Mouse (Mus musculus): ENCODE measurements around the gene Auts2. TPM values are rescaled to one million over a fixed set of nuclear protein-coding genes. Genes with fewer than 3 reads are reported as not detected.

The Auts2 gene
- polyA plus RNA-seq, 1 experiment: not detected

DNA sequence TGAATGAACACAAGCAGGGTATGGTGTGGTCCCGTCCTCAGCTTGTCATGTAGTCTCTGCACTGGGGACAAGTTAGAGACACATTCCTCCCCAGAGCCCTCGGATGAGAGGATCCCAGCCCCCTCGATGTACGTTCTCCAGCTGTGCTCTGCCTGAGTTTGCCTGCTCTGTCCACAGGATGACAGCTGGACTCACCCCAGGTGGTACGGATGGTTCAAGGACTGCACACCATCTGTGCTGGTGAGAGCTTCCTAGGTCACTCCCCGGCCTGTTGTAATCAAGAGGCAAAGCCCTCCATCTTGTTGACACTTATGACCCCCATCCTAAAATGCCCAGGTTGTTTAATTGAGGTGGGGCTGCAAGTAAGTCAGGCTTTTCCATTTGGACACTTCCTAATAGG lies 839.4 kb downstream of the Auts2 start:
- no peak for TF ChIP-seq GATA1 (IDR thresholded peaks at IDR 0.05; ENCODE audit: low read length)

DNA sequence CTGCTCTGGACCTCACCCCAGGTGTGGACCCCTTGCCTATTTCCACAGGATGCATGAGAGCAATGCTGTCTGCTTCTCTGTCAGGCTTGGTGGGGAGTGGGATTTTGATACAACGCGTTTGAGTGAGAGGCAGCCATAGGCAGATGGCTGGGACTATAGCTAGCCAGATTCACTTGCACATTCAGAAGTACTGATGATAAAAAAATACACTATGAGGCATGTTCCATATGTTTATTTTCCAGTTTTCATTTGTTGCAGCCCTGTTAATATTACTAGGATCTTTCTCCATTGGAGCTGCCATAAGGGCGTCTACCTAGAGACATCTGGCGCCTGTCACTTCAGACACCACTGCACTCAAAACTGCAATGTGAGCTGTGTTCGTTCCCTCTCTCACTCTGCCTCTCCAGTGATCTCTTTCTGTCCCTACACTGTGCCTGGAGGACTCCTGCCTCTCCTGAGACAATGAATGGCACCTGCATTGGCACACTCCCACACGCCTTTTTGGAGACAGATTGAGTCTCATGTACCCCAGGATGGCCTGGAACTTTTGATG lies 840.2 kb downstream of the Auts2 start:
- no peak for TF ChIP-seq GATA1 (IDR thresholded peaks at IDR 0.05; ENCODE audit: low read length)

- TF ChIP-seq GATA1 (IDR thresholded peaks at IDR 0.05; ENCODE audit: low read length): no peak
Measured at GRCm38 (mm10) chr5:131698900-131699299, 844.2 kb downstream of the Auts2 start.

- no peak for TF ChIP-seq GATA1 (IDR thresholded peaks at IDR 0.05; ENCODE audit: low read length)
Measured at GRCm38 (mm10) chr5:131690781-131691180, 852.4 kb downstream of the Auts2 start.

DNA sequence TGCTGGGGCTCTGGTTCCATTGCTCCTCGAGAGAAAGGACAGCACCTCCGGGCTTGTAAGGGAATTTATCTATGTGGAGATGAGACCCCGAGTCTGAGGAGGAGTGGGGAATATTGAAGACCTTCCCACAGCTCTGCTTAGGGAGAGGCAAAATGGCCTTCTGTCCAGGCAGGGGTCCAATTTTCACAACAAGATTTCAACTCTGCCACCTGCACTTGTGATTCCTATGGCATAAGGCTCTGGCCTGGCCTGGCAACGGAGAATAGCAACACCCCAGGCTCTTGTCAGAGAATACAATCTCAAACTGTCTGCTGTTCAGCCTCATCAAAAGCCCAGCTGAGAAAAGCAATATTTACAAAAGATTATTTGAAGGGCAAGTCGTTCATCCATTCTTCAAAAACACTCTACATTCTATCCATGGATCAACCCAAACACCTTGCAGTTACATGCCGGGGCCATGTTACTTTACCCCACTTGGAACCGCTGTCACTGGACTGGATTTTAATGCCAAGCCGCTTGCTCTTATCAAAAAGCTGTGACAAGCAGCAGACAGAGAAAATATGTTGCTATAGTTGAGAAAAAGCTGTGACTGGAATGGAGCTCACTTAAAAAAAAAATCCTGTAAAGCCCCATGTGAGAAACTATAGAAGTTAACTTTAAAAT lies 856.1 kb downstream of the Auts2 start:
- no peak for TF ChIP-seq GATA1 (IDR thresholded peaks at IDR 0.05; ENCODE audit: low read length)

- TF ChIP-seq GATA1 (IDR thresholded peaks at IDR 0.05; ENCODE audit: low read length): no peak
Measured at GRCm38 (mm10) chr5:131680127-131680845, 862.9 kb downstream of the Auts2 start.

GRCm38 (mm10) chr5:131679523-131679922 lies 863.6 kb downstream of the Auts2 start:
- TF ChIP-seq GATA1 (IDR thresholded peaks at IDR 0.05; ENCODE audit: low read length): no peak

DNA sequence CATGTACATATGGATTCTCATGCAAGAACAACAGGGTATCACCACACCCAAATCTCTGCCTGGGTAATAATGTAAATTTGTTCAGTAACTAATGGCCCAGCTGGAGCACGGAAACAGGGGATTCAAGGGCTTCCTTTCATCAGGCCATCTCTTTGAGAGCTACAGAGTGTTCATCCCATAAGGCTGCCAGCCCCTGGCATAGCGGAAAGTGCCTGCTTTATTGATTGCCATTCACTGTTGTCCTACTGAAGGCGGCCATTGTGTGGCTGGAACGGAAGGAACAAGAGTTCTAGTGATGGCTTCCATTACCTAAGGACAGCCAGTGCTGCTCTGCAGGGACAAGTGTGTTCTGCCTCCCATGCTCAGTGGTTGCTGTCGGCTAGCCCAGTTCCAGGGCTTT lies 865.6 kb downstream of the Auts2 start:
- no peak for TF ChIP-seq GATA1 (IDR thresholded peaks at IDR 0.05; ENCODE audit: low read length)

DNA sequence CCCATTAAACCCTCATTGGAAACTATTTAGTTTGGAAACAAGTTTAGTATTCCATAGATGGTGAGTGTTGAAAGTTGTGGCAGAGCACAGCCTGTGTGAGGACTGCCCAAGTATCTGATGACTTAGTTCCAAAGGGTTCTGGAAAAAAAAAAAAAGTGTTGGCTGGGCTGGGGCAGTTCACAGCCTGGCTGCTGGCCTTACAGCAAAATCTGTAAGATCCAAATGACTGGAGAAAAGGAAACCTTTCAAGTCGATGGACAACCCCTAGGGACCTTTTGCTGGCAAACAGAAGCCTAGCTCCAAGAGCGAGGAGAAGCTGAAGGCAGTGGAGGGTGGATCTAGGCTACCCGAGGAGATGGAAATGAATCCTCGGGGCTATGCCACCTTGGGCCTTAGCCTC lies 869.4 kb downstream of the Auts2 start:
- TF ChIP-seq GATA1 (IDR thresholded peaks at IDR 0.05; ENCODE audit: low read length): no peak

DNA sequence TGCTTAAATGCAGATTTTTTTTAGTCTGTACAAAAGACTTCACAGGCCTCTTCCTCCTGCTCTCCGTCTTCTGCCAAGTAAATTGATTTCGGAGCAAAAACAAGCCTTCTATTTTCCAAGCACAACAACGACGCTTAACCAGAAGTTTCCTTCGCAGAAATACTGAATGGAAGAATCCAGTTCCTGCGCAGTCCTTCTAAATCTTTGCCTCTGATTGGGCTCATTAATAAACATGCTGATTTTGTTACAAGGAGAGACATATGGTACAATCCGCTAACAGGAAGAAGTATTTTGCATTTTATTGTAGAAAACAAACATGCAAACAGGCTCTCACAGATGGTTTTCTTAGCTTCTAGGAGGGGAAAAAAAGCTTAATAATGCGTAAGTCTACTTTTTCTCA lies 878.1 kb downstream of the Auts2 start:
- TF ChIP-seq GATA1 (IDR thresholded peaks at IDR 0.05; ENCODE audit: low read length): no peak

- TF ChIP-seq GATA1 (IDR thresholded peaks at IDR 0.05; ENCODE audit: low read length): no peak
Measured at GRCm38 (mm10) chr5:131664657-131665056, 878.5 kb downstream of the Auts2 start.

- TF ChIP-seq GATA1 (IDR thresholded peaks at IDR 0.05; ENCODE audit: low read length): no peak
Measured at GRCm38 (mm10) chr5:131662657-131663056, 880.5 kb downstream of the Auts2 start.

- no peak for TF ChIP-seq GATA1 (IDR thresholded peaks at IDR 0.05; ENCODE audit: low read length)
Measured at GRCm38 (mm10) chr5:131658822-131659515, 884.2 kb downstream of the Auts2 start.

DNA sequence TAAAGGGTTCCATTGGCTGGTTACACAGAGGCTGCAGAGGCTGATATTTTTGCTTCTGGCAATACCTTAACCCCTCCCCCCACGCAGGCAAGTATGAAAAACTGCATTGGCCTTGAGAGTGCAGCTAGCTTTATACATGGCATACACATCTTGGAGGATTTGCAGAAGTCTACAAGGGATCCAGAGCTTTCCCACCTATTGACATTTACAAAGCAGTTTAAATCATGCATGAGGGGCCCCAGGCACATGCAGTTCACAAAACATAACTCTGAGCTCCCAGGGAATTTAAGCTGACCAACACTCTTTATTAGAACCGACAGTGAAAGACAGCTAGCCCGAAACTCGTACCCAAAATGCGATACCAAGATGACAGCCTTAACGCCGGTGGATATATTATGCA lies 888.9 kb downstream of the Auts2 start:
- TF ChIP-seq GATA1 (IDR thresholded peaks at IDR 0.05; ENCODE audit: low read length): no peak

- TF ChIP-seq GATA1 (IDR thresholded peaks at IDR 0.05; ENCODE audit: low read length): no peak
Measured at GRCm38 (mm10) chr5:131650381-131650891, 892.7 kb downstream of the Auts2 start.

- no peak for TF ChIP-seq GATA1 (IDR thresholded peaks at IDR 0.05; ENCODE audit: low read length)
Measured at GRCm38 (mm10) chr5:131647683-131648119, 895.4 kb downstream of the Auts2 start.
